Mouse (Mus musculus) layer of hippocampus, adult 18-20 months (tissue): ENCODE measurements at regions not wholly inside any gene's neighbourhood (a gene's known extent, or its start where the extent isn't known, plus 50 kb on each side); places are given as distances from the start of the nearest gene placed in this dataset.
"Not testable (repeated sequence)": the region's sequence is repeated elsewhere in the genome, so short reads cannot be mapped to it uniquely, and the experiment has no call there.

ENCODE experiments used
- DNase-seq, 2 experiments: peaks; one replicate each; pipeline ENCODE4 v3.0.0; 2022; ENCODE audit warnings: low spot score in 2 of 2

DNA sequence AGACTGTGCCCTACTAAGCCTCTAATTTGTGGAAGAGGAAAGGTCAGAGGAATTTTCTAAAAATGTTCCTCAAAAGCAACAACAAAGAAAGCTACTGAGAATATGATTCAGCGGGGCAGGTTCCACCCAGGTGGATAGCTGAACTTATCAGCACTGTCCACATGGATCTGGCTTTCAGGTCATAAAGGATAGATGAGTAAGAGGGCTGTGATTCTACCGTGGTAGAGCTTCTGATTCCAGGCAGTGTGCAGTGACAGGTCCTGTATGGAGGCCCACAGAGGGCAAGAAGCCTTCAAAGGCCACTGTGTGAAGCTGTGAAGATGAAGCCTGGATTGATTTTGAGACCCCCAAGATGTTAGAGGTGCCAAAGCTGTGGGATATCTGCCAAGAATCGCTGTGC, 51.8 kb downstream of the Teddm3 start:
- not testable (repeated sequence) for DNase-seq

- not testable (repeated sequence) for DNase-seq
These were observed 53.7 kb downstream of the Teddm3 start for GRCm38 (mm10) chr16:21100126-21100525.

GRCm38 (mm10) chr16:21074779-21075148, 79.0 kb downstream of the Teddm3 start:
- no peak for DNase-seq

DNA sequence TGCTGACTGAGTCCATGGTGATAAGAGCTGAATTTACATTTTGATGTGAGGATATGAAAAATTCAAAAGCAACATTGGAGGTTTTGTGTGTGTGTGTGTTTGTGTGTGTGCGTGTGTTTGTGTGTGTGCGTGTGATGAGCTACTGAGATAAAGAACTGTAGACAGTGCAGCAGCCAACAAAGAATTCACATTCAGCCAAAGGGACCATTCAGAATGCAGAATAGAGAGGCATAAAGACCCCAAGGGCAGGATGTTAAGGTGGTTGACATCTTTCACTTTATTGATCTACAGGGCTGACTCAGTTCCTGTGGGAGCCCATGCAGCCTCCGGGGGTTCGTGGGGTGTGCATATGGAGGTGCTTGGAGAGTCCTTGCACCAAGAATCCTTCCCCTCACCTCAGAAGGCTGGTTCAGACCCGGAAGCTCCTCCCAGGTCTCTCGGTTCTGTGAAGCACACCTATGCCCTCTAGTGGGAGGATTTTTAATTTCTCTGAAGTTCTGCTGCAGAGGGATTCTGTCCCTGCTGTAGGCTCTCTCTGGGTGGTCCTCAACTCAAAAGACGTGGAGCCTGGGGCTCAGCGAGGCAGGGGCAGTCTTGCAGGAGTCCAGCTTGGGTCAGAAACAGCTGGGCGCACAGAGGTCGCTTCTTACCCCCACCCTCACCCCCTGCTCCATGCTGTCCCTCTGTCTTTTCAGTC, 79.6 kb downstream of the Teddm3 start:
- DNase-seq, result not testable (repeated sequence)

- no peak for DNase-seq
These were observed 93.6 kb downstream of the Teddm3 start for GRCm38 (mm10) chr16:21060211-21060610.

GRCm38 (mm10) chr16:21054772-21055171, 99.0 kb downstream of the Teddm3 start:
- DNase-seq, result no peak

DNA sequence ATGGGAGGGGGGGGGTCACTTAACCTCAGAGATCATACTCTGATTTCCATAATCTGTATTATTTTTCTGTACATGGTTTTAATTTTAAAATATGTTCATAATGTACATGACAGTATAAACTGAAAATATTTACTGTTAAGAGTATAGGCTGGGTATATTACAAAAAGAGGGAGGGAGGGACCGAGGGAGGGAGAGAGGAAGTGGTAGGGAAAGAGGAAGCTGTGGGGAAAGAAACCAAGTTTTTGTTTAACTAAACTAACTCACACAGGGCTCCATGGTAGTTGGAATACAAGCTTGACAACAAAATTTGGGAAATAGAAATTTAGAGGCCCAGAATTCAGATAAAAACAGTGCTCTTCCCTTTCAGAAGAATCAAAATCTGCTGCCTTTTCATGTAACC, 131.7 kb downstream of the Teddm3 start:
- DNase-seq, result not testable (repeated sequence)

DNA sequence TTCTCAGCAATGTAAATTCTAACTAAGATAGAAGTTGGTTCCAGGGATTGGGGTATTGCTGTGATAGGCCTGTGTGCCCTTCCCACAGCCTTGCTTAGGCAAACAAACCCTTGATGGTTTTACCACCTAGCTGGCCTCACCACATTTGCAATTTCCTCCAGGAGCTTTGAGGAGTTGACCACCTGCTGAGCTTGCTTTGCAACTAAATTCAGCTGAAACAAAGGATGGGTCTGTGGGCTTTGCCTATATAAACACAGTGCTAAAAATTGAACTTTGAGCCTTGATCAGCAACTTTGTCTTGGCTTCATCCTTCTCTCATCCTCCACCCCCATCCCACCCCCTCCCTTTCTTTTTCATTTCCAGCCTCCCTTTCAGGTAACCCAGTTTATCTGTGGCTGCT, 148.9 kb downstream of the Teddm3 start:
- no peak for DNase-seq

DNA sequence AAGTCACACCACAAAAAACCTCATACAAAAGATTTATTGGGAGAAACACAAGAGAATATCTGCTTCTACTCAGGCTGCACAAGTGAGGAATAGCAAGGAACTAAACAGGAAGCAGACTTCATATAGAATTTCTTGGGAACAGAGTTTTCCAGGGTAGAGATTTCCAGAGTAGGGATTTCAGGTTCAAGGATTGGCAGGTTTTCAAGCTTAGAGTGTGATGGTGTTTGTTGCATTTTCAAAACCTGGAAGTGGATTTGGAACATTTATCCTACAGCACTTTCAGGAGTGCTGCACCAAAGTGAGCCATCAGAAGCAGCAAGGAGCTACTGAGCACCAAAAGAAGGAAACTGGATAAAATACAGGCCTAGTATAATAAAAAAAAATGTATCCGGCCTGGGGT, 152.7 kb downstream of the Teddm3 start:
- DNase-seq, result no peak

DNA sequence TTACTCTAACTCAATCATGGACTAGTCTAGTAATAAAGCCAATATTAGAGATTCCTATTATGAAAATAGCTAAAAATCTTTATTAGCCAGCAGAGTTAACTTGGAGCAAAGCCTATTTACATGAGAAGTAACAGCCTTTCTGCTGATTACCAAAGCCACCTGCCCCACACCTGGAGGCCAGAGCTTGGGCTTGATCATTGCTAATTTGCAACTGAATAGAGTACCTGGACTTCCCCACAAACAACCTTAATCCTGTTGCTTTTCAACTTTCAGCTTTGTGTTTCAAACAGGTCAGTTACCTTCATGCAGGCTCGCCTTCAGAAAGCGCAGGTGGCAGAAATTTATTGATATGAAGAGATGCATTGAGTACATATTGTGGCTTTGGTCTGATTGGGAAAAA, 163.3 kb downstream of the Teddm3 start:
- no peak for DNase-seq

GRCm38 (mm10) chr16:20975406-20975805, 178.4 kb downstream of the Teddm3 start:
- DNase-seq, result no peak

DNA sequence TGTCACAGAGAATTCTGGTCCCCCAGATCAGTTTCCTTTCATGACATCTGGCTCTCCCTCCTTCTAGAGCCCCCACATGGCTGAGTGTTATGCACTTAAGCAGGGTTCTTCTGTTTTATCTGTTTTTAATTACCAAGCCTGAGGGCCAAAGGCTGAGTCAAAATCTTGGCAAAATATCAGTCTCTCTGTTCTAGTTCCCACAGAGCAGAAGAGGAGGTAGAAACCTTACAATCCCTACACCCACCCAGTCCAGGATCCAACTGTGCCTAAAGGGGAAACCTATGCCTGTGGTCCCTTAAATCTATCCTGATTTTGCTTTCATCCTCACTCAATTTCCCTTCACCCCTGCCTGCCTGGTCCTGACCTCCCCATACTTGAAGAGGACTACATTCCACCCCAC, 181.4 kb downstream of the Teddm3 start:
- no peak for DNase-seq

DNA sequence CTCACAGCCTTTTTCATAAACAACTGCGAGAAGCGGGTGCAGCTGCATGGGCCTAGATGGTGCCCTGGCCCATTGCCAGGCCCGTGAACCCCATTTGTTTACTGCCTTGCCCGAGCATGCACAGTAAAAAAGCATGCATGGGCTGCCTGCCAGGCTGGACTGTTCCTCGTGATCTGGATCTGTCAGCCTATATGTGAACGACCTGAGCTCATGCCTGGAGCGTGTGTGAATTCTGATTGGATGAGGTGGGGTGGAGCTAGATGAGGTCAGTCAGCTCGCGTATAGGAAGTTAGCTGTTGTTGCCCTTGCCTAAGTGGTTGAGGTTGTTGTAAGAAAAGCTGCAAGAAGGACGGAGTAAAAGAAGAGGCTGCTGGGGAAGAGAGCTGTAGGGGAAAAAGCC, 194.9 kb downstream of the Teddm3 start:
- peak in 1 of 2 experiments; percentile 2 for DNase-seq

DNA sequence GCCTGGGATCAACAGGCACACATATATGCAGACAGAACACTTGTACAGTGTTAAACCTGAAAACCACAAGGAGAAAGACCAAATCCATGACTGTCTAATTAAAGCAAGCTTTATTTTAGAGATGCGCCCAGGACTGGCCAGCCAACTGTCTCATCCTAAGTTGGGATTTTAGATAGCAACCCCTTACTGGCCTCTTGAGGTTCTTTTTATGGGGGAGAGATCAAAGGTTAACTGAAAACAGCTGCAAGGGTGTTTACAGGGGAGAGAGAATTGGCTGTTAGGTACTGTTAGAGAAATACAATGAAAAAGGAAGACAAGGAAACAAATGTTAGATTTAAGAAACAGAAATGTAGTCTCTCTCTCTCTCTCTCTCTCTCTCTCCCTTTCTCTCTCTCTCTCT, 202.4 kb upstream of the Thpo start:
- DNase-seq, result no peak

GRCm38 (mm10) chr16:20934846-20935245, 200.5 kb upstream of the Thpo start:
- not testable (repeated sequence) for DNase-seq

DNA sequence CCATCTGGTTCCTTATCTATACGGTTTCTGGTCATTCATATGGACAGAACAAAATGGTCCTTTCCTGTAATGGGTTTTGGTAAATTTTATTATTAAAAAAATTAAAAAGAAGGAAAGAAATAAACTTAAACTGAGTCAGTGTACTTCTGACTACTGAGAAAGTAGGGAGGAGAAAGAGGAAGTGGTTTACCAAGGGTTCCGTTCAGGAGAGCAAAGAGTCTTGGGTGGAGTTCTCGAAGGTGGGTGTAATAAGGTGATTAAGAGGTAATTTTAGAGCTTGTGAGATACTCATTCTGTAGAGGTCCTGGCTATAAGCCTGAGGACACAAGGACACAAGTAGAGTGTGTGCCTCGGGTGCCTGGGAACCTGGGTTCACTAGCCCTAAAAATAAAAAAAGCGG, 195.7 kb upstream of the Thpo start:
- DNase-seq, result not testable (repeated sequence)

DNA sequence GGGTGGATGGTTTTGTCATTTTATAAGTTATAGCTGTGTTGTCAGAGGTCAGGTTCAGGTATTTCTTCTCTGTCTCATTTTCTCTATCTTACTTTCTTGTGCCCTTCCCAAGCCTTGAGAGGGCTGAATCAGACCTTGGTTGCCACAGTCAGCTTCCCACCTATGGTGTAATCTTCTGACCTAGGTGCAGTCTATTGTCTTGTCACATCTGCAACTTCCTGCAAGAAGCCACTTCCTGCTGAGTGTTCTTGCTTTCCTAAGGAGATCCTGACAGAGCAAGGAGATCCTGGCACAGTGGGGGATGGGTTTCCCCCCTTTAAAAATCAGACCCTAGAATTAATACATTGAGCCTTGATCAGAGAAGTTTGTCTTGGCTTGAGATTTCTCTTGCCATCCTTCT, 191.5 kb upstream of the Thpo start:
- DNase-seq, result not testable (repeated sequence)

DNA sequence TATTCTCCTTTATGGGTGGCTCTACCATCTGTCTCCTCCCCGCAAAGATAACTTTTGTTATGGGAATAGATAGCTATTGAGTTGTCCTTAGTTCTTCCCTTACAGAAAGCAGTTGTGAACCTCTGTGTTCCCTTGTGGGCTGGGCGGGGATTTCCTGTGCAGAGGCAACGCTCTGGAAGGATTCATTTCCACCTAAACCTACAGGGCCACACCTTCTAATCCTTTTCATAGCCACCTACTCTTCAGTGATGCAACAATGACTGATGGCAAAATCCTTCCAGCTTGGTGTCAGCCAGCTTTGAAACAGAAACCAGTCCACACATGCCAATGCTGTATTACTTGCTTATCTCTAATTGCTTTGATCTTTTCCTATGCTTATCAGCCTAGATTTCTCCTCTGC, 176.6 kb upstream of the Thpo start:
- not testable (repeated sequence) for DNase-seq

DNA sequence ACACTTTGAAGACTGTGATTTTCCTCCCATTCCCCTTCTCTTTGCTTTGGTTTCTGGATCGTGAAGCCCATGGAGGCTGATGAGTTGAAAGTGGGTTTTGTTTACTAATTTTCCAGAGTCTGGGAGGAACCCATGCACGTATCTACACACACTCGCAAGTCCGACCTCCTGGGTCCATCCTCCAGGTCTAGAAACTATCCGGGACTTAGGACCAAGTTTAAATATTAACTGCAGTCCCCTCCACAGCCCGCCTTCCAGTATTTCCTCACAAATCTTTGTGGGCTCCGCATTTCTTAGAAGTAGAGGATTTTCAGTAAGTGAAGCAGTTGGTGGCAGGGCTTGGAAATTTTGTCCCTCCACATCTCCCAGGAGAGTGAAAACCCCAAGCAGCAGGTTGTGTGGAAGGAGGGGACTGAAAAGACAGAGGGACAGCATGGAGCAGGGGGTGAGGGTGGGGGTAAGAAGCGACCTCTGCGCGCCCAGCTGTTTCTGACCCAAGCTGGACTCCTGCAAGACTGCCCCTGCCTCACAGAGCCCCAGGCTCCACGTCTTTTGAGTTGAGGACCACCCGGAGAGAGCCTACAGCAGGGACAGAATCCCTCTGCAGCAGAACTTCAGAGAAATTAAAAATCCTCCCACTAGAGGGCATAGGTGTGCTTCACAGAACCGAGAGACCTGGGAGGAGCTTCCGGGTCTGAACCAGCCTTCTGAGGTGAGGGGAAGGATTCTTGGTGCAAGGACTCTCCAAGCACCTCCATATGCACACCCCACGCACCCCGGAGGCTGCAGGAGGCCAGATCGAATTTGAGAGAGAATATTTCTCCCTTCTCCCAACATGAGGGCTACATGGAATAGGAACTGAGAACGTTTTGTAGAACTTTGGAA, 174.4 kb upstream of the Thpo start:
- not testable (repeated sequence) for DNase-seq

GRCm38 (mm10) chr16:20895734-20896133, 161.4 kb upstream of the Thpo start:
- DNase-seq, result peak in 1 of 2 experiments; percentile 65

GRCm38 (mm10) chr16:20871726-20872125, 137.4 kb upstream of the Thpo start:
- no peak for DNase-seq

- no peak for DNase-seq
These were observed 132.5 kb upstream of the Thpo start for GRCm38 (mm10) chr16:20866771-20867170.

- no peak for DNase-seq
These were observed 126.9 kb upstream of the Thpo start for GRCm38 (mm10) chr16:20861256-20861655.
